ENCODE assay signal across 24 mouse cellular contexts in genomic region chr6:99354338-99354737, GRCm38 (mm10).
DNase-seq lines count a peak whose midpoint lies in the region; ATAC-seq and TF ChIP-seq lines count a peak whose summit lies in the region.
"Had no signal": no experiment of that assay in that cellular context is flagged by ENCODE, and none has a peak within 500 bp of the region (broad histone marks: within the 10 kb centered on the region; RNA-seq: fewer than 3 reads in every experiment).

No protein-coding gene starts in this region.

- H3K4me1 ChIP-seq in heart, embryonic 16.5 days (ENCODE audit: control insufficient read depth, insufficient read depth, low read length) = peaks cover 27% of the 10 kb centered on the region
- H3K4me1 ChIP-seq in heart, embryonic 12.5 days (replicated peaks) = peaks cover 43% of the 10 kb centered on the region
- peaks cover 26 to 34% of the 10 kb centered on the region in 2 experiments for H3K4me1 ChIP-seq in CH12.LX (ENCODE audit: control insufficient read depth in 1 of 2, insufficient read depth in 2 of 2)
- H3K4me1 ChIP-seq: forebrain, embryonic 10.5 days; forebrain, embryonic 13.5 days; hindbrain, embryonic 13.5 days had no signal

- TF ChIP-seq RAD21 in CH12.LX (IDR thresholded peaks at IDR 0.05; ENCODE audit: low read depth, low read length) = peak; percentile 1

- TF ChIP-seq EP300 in CH12.LX (IDR thresholded peaks at IDR 0.05; ENCODE audit: low read length) = no peak

- H3K27me3 ChIP-seq in heart, embryonic 16.5 days (ENCODE audit: control insufficient read depth, insufficient read depth, low read length) = no peaks in the 10 kb centered on the region
- H3K27me3 ChIP-seq in heart, embryonic 12.5 days (replicated peaks) = no peaks in the 10 kb centered on the region
- no peaks in the 10 kb centered on the region for H3K27me3 ChIP-seq in CH12.LX (replicated peaks)
- H3K27me3 ChIP-seq: forebrain, embryonic 13.5 days; intestine, embryonic 15.5 days had no signal

- H3K36me3 ChIP-seq in heart, embryonic 16.5 days (ENCODE audit: control insufficient read depth, insufficient read depth) = no peaks in the 10 kb centered on the region
- no peaks in the 10 kb centered on the region for H3K36me3 ChIP-seq in heart, embryonic 12.5 days
- H3K36me3 ChIP-seq in CH12.LX (replicated peaks in 1 of 2; ENCODE audit: control insufficient read depth in 1 of 2, insufficient read depth in 1 of 2, low read length in 1 of 2) = no peaks in the 10 kb centered on the region
- H3K36me3 ChIP-seq: embryonic facial prominence, embryonic 13.5 days; forebrain, embryonic 10.5 days; heart, embryonic 10.5 days; hindbrain, embryonic 10.5 days; hindbrain, embryonic 13.5 days; intestine, embryonic 15.5 days had no signal

- peak overlapping the region; percentile 33; the same call in 1 of the 2 replicates for H3K9ac ChIP-seq in heart, embryonic 16.5 days (ENCODE audit: low read length)
- H3K9ac ChIP-seq in heart, embryonic 12.5 days = no peak overlapping the region
- no peak overlapping the region for H3K9ac ChIP-seq in CH12.LX (ENCODE audit: insufficient read depth, low read depth)
- H3K9ac ChIP-seq: embryonic facial prominence, embryonic 13.5 days; forebrain, embryonic 13.5 days; hindbrain, embryonic 13.5 days; intestine, embryonic 15.5 days had no signal

- H3K4me2 ChIP-seq in heart, embryonic 16.5 days (ENCODE audit: low read depth, low read length) = no peak overlapping the region
- no peak overlapping the region for H3K4me2 ChIP-seq in heart, embryonic 12.5 days
- H3K4me2 ChIP-seq in CH12.LX (ENCODE audit: insufficient read depth, low read depth, poor library complexity, severe bottlenecking) = no peak overlapping the region
- H3K4me2 ChIP-seq: embryonic facial prominence, embryonic 13.5 days; forebrain, embryonic 13.5 days; hindbrain, embryonic 13.5 days; intestine, embryonic 15.5 days had no signal

- H3K4me3 ChIP-seq in heart, embryonic 16.5 days (ENCODE audit: low read length) = no peak overlapping the region
- H3K4me3 ChIP-seq in heart, embryonic 12.5 days = no peak overlapping the region
- no peak overlapping the region for H3K4me3 ChIP-seq in CH12.LX (replicated peaks in 1 of 3; ENCODE audit: low read depth in 2 of 3, low read length in 2 of 3, poor library complexity in 1 of 3)
- H3K4me3 ChIP-seq: embryonic facial prominence, embryonic 13.5 days; forebrain, embryonic 10.5 days; forebrain, embryonic 13.5 days; heart, embryonic 10.5 days; hindbrain, embryonic 10.5 days; hindbrain, embryonic 13.5 days; intestine, embryonic 15.5 days had no signal

- dilution Hi-C loops in CH12.LX (cut with MboI; ENCODE audit: extremely low pct_ligation_motif_present, extremely low pct_unique_long_range_greater_than_20kb, low sequenced_read_pairs) = no loop called here

- peak; percentile 65 for DNase-seq in heart, adult 11 months
- no peak for DNase-seq in heart, postnatal 4 days
- DNase-seq in CH12.LX (ENCODE audit: extremely low read depth) = no peak
- no peak for DNase-seq in lung, postnatal 36 days
- DNase-seq: adrenal gland, adult 2 months; adrenal gland, postnatal 14 days; B cell, adult 2 months; cerebellum, adult 11 months; cerebellum, adult 2 months; cerebellum, adult 9-11 months; cerebellum, postnatal 25 days; gastrocnemius, postnatal 10 days; gastrocnemius, postnatal 36 days; kidney, adult 11 months had no signal

- in situ Hi-C loops in CH12.LX (cut with MboI; ENCODE audit: low pct_ligation_motif_present, low pct_unique_long_range_greater_than_20kb, low sequenced_read_pairs) = no loop called here

- ATAC-seq in heart, embryonic 16.5 days (replicated peaks; ENCODE audit: extremely low read depth, insufficient read depth, low FRiP score) = no peak
- no peak for ATAC-seq in heart, embryonic 12.5 days (ENCODE audit: insufficient number of reproducible peaks, low FRiP score)
- ATAC-seq: forebrain, embryonic 13.5 days; hindbrain, embryonic 16.5 days; intestine, embryonic 15.5 days had no signal

- H3K9me3 ChIP-seq in heart, embryonic 16.5 days (replicated peaks; ENCODE audit: control insufficient read depth, low read length) = no peaks in the 10 kb centered on the region
- no peaks in the 10 kb centered on the region for H3K9me3 ChIP-seq in heart, embryonic 12.5 days (replicated peaks)
- H3K9me3 ChIP-seq in CH12.LX (replicated peaks; ENCODE audit: low read length) = no peaks in the 10 kb centered on the region
- H3K9me3 ChIP-seq: embryonic facial prominence, embryonic 13.5 days; forebrain, embryonic 10.5 days; forebrain, embryonic 13.5 days; heart, embryonic 10.5 days; hindbrain, embryonic 10.5 days; hindbrain, embryonic 13.5 days; intestine, embryonic 15.5 days had no signal

- no peaks in the 10 kb centered on the region for H3K79me2 ChIP-seq in CH12.LX (replicated peaks; ENCODE audit: control insufficient read depth, extremely low read depth, insufficient read depth, poor library complexity, severe bottlenecking)

- no peak for TF ChIP-seq POLR2A in CH12.LX (IDR thresholded peaks at IDR 0.05; ENCODE audit: low read depth, low read length)

- WGBS in heart, embryonic 16.5 days = 33% methylated on average over 2 of the region's 2 CpGs
- WGBS in heart, embryonic 12.5 days = 26% methylated on average over 2 of the region's 2 CpGs

- no peak overlapping the region for H3K27ac ChIP-seq in heart, embryonic 16.5 days (ENCODE audit: low read length)
- no peak overlapping the region for H3K27ac ChIP-seq in heart, embryonic 12.5 days (ENCODE audit: poor library complexity, severe bottlenecking)
- no peak overlapping the region for H3K27ac ChIP-seq in CH12.LX (ENCODE audit: insufficient read depth, low read depth)
- H3K27ac ChIP-seq: embryonic facial prominence, embryonic 13.5 days; forebrain, embryonic 10.5 days; forebrain, embryonic 13.5 days; heart, embryonic 10.5 days; hindbrain, embryonic 10.5 days; hindbrain, embryonic 13.5 days; intestine, embryonic 15.5 days had no signal

- TF ChIP-seq CTCF in CH12.LX (conservative IDR thresholded peaks at IDR 0.05 in 1 of 2, IDR thresholded peaks at IDR 0.05 in 1 of 2; ENCODE audit: low read depth in 2 of 2, low read length in 2 of 2) = no peak

TF ChIP-seq in CH12.LX, 34 proteins besides CTCF, POLR2A, EP300 and RAD21:
- TF ChIP-seq USF1 (IDR thresholded peaks at IDR 0.05; ENCODE audit: low read depth, low read length) (no peak), MAFK (IDR thresholded peaks at IDR 0.05; ENCODE audit: insufficient replicate concordance, low read length) (no peak), JUND (conservative IDR thresholded peaks at IDR 0.05; ENCODE audit: low read depth, low read length) (no peak), MAZ (IDR thresholded peaks at IDR 0.05; ENCODE audit: low read depth, low read length) (no peak), MEF2A (IDR thresholded peaks at IDR 0.05; ENCODE audit: borderline replicate concordance, low read depth, low read length) (no peak), E2F4 (IDR thresholded peaks at IDR 0.05; ENCODE audit: insufficient replicate concordance, low read depth, low read length) (no peak), SMC3 (IDR thresholded peaks at IDR 0.05; ENCODE audit: low read depth, low read length) (no peak), NELFE (IDR thresholded peaks at IDR 0.05; ENCODE audit: low read depth, low read length) (no peak), MYC (IDR thresholded peaks at IDR 0.05; ENCODE audit: low read depth, low read length) (no peak)
TF ChIP-seq in CH12.LX: peak in this region for 0.
